Mouse (Mus musculus) lung, adult 18-20 months (tissue): ENCODE measurements at regions not wholly inside any gene's neighbourhood (a gene's known extent, or its start where the extent isn't known, plus 50 kb on each side); places are given as distances from the start of the nearest gene placed in this dataset.

ENCODE experiments used
- DNase-seq, 2 experiments: peaks; one replicate each; pipeline ENCODE4 v3.0.0; 2022; ENCODE audit warnings: mixed read lengths in 2 of 2

DNA sequence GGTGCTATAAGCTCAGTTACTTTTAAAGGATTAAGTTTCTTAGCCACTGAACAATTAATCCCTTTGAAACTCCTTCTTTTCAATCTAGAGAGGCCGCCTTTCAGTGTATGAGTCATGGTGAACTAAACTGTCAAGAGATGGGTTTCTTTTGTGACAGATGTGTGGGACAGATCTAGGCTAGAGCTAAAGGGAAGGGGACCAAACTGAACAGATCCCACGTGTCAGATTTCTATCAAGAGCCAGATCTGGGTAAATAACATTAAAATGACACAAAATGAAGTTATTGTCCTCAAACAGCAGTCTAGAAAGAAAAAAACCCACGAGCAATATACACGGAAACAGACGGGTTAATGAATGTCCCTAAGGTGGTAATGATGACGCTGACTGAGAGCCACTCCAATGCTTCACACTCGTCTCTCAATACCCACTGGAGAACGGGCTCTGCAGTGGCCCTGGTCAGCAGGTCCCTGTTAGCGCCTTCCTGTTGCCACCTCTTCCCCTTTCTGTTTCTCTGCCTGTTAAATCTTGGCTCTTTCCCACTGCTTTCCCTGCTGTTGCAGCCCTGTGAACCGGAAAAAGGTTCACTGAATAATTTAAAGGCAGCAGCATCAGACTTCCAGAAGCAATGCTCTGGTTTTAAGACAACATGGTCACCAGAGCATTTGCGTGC is 52.7 kb upstream of the Rab3gap2 start:
- no peak for DNase-seq

DNA sequence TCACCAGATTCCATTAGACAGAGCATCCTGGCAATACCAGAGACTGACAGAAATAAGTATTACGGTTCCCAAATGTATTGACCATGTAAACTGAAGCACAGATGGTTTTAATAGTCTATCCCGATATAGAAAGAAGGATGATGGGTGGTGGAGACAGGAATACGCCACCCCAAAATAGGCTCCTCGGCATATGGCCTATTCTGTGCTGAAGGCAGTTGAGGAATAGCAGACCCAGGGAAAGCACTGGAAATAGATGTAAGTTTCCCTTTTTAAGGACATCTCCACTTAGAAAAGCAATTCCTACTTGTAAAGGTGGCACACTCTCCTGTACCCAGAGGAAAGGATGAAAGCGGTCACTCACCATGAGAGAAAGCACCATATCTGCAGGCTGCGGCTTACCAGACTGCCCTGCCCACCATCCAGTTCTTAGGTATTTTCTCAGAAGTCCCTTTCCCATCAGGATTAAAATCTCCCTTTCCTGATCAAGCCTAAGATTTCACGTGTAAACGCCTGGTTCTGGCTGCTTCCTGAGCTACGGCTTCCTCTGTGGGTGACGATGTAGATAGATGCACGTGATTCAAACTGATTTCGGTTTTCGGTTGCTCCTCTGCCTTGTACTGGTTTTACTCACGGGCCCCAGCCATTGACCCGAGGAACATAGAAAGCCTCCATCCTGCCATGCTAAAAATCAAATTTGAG is 53.3 kb upstream of the Rab3gap2 start:
- no peak for DNase-seq

DNA sequence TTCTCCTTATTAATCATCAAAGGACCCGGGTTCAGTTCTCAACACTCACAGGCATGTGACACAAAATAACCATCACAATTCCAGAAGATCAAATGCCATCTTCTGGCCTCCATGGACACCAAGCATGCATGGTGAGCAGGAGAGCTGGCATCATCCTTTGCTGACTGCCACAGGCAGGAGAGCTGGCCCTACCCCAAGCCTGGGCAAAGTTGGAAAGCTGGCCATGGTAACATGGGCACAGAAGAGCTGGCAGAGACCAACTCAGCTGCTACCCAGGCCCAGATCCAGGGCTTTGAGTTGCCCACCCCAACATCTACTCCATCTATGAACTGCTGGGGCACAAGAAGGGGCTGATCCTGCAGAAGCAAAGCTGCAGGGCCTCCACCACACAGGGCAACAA is 59.1 kb upstream of the Rab3gap2 start:
- no peak for DNase-seq

DNA sequence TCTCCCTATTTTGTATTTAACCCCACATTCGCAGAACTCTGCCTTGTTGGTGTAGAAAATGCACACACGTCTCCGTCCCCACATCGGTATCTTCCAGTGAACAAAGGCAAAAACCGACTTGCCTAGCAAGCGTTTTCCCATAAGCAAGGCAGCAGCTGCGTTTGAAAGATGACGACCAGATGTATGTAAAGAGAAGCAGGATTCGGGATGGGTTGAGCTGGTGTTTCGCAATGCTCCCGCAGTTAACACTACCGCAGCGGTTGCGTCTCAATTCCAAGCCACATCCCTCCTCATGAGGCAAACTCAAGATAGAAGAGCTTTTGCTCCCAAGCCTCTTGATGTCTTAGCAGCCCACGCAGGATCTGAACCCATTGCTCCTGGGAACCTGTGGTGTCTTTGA is 59.9 kb upstream of the Rab3gap2 start:
- no peak for DNase-seq

GRCm38 (mm10) chr1:185140317-185140716 is 63.6 kb upstream of the Rab3gap2 start:
- no peak for DNase-seq

DNA sequence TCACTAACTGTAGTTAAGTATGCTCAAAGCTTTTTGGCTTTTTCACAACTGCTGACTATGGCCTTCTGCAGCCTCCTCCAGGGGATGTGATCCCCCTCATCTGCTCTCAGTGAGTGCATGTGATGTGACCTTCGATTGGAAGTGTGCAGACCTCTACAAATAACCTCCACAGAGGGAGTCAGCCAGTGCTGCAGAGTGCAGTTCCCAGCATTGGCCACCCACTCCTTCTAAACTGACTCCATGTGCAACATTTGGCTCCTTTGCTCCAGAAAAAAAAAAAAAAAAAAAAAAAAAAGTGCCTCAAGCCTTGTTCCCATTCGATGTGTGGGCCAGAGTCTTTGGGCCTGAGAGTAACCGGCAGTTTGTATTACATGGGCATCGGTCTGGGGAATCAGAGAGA is 75.7 kb upstream of the Rab3gap2 start:
- DNase-seq: no peak

DNA sequence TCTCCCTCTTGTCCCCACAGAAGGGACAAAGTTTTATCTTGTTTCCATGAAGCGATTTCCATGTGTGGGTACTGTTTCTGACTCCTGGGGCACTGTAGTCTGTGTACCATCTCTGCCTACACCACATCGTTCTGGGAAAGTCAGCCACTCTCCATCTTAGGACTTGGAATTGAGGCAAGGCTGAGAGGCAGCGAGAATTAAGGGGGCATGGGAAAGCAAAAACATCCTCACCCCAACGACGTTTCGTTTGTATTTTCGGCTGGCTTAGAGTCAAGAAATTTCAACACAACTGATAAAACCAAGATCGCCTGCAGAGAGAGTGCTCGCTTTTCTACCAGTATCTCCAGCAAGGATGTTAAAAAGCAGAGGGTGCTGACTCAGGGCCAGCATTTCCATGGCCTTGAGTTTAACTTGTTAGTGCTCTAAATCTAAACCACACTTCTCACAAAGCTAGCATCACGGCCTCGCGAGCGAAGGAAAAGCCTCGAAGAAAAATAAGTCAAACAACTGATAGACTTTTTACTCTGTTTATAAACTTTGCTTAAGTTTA is 78.1 kb upstream of the Rab3gap2 start:
- DNase-seq: no peak

DNA sequence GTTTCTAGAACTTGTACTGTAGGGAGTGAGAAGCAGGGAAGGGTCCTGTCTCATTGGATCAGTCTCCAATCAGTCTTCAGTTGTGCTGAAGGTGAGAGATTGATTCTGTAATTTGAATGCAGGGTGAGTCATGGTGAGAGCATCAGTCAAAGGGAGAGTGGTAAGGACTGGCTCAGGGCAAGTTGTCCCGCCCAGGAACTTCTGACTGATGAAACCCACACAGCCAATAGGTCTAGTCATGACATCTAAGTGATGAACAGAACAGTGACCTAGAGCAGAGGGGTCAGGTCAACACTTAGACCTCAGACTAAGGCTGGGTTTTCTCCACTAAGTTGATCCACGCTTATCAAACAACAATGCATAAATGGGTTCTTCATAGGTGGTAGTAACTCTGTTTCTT is 82.4 kb upstream of the Rab3gap2 start:
- no peak for DNase-seq

GRCm38 (mm10) chr1:185120416-185120815 is 83.5 kb upstream of the Rab3gap2 start:
- no peak for DNase-seq

DNA sequence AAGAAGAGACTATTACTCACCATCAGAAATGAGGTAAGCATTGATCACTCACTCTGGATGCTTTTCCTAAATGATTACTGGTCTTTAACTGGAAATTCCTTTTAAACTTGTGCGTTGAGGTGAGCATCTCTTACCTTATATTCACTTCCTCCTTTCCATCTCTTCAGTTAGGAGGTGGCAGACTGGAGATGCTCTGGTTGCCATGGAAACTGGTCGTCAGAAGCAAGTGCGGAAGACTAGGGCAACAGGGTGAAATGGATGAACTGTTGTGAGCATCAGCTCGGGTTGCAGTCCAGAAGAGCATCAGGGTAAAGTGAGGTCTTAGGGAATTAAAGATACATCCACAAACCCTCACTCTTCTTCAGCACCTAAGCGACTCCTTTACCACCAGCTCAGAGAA is 86.2 kb upstream of the Rab3gap2 start:
- no peak for DNase-seq

DNA sequence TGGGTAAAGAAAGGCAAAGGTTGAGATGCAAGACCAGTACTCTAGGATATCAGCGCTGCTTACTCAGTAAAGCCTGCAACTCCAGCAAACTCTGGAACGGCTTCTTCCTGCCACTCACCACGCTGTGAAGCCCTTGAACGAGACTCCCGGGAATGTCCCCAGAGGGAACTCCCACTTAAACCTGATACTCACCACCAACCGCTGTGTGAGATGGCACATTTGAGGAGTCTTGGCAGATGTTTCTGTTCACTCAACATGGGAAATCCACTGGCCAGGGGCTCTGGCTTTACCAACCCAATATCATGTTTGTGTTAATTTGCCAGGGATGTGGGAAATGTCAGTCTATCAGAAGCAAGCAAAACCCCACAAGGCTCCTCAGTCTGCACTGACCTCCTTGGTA is 90.2 kb upstream of the Rab3gap2 start:
- DNase-seq: no peak

- DNase-seq: no peak
Measured at GRCm38 (mm10) chr1:185112017-185112399, 91.9 kb upstream of the Rab3gap2 start.

GRCm38 (mm10) chr1:185111347-185112016 is 92.4 kb upstream of the Rab3gap2 start:
- no peak for DNase-seq

DNA sequence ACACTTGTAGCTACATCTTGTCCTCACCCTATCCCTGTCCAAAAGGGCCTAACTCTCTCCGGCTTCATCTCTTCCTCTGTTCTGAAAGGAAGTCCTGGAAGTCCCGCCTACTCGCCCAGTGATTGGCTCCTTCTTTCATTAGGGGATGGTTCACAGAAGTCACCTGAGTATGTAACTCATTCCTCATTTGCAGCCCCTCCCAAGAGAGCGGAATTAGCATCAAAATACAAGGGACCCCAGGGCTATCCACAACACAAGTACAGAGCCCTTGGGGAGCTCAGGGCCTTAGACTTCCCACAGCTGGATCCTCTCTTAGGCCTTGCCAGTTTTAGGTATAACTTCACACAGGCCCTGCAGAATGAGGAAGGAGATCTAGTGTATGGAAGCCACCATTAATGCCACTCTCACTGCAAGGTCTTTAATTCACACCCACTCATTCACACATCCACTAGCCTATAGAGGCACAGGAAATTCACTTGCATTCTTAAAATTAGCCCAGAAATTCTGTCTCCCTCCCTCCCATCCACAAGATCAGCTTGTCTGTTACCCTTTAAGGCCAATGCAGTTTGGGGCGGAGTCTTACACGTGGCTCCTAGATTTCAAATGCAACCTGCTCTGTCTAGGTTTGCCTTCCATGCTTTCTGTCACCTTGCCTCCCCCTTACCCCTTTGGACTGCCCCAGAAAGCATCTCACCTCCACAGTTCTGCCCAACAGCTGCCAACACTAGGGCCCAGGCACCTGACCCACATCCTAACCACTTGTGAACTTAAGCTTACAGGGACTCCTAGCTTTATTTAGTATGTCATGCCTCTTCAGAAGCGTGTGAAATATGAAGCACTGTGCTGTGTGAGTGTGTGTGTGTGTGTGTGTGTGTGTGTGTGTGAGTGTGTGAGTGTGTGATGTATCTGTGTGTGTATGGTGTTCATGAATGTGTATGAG is 98.7 kb upstream of the Rab3gap2 start:
- DNase-seq: no peak

DNA sequence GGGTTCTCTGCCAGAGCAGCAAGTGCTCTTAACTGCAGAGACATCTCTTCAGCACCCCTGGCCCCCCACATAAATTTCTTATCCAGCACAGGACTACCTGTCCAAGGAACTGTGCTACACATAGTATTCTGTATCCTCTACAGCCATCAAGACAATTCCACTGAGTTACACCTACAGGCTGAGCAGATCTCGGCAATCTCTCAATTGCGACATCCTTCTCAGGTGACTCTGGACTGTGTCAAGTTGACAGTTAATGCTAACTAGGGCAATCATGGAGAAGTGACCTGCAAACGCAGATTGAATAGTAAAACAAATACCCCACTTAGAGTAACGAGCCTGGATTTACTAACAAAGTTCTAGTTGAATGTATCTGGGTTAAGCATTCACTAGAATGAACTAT is 100.1 kb upstream of the Rab3gap2 start:
- DNase-seq: no peak

- DNase-seq: no peak
Measured at GRCm38 (mm10) chr1:185098975-185099958, 99.9 kb upstream of the Mark1 start.

DNA sequence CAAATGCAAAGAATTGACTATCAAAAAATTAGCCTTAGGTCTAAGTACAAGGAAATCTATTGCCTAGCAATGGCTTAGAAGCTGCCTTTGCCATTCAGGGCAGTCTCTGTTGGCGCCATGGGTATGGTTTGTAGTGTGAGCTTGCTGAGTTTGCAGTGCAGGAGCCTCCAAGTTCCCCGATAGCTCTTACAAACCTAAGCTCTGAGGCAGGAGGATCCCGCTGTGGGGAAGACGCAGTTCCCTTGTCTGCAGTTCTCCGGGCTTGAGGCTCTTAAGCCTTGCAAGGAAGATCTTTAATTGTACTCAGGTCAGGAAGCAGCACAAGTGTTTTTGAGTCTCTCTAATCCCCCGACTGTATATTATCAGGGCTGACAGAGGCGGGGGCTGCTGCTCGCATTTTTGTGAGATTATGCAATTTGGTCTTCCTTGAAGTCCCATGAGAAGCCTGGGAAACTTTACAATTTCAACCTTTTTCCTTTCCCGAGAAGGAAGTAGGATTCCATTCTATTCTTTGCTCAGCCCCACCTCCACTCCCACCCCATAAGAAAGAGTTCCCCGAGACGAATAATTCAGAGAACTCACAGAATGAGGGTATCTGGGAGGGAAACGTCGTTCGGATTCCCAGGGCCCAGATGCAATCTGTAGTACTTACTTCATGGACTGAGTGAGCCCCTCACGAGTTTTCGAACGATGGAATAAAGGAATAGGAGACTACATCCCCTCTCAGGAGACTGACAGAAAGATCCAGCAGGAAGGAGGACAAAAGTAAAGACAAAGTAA is 99.0 kb upstream of the Mark1 start:
- no peak for DNase-seq

DNA sequence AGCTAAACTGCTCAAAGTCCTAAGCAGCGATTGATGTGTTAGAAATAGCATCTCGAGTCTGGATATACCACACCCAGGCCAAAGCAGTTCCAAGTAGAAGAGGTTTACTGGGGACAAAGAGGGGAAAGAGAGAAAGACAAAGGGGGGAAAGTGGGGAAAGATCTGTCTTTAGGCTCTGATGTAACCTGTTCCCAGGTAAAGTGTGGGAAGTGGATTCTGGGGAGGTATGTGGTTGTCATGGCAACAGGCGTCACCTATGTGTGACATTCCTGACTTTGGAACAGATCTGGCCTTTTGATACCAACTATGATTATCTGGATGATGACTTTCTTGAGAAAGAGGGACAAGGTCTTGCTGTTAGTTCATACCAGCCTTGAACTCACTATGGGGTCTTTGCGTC is 97.4 kb upstream of the Mark1 start:
- DNase-seq: no peak

GRCm38 (mm10) chr1:185092757-185093156 is 93.4 kb upstream of the Mark1 start:
- no peak for DNase-seq

GRCm38 (mm10) chr1:185091816-185092558 is 92.6 kb upstream of the Mark1 start:
- DNase-seq: no peak
